Mouse (Mus musculus): ENCODE data around the gene Gpsm2.

DNA sequence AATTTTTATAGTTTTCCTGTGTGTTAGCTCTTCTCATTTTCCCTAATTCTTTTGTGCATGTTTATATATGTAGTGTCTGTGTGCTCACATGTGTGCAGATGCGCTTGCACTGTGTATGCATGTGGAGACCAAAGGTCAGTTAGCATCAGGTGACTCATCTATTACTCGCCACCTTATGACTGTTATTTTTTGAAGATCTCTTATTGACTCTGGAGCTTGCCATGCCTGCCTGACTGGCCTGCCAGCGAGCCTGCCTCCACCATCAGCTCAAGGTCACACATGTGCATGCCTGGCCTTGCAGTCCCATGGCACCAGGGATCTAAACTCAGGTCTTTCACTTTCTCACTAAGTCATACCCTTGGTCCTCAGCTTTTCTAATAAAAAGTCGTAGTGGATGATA lies 81.1 kb downstream of the Gpsm2 start:
- TF ChIP-seq CTCF (IDR thresholded peaks at IDR 0.05; ENCODE audit: low read depth) (no peak), EP300 (IDR thresholded peaks at IDR 0.05; ENCODE audit: low read depth) (no peak)
